Mouse (Mus musculus) kidney, postnatal 25 days (tissue): ENCODE data around the gene Bmp7.
A peak's percentile ranks its signal among the peaks of the same experiment; 100 is the strongest.

Source experiments
- DNase-seq, 2 experiments: peaks; one replicate each; pipeline ENCODE4 v3.0.0; 2021; ENCODE audit warnings: mixed read lengths in 2 of 2

The Bmp7 gene

GRCm38 (mm10) chr2:172905057-172905456 lies 35.1 kb downstream of the Bmp7 start:
- DNase-seq: no peak

- DNase-seq: no peak
Observed at GRCm38 (mm10) chr2:172904614-172905013, 35.5 kb downstream of the Bmp7 start.

- peak; percentile 58 to 86 for DNase-seq
Observed at GRCm38 (mm10) chr2:172903523-172903922, 36.6 kb downstream of the Bmp7 start.

- peak; percentile 86 to 95 for DNase-seq
Observed at GRCm38 (mm10) chr2:172900954-172901701, 39.0 kb downstream of the Bmp7 start.

- peak; percentile 60 to 85 for DNase-seq
Observed at GRCm38 (mm10) chr2:172889756-172890443, 50.2 kb downstream of the Bmp7 start.

GRCm38 (mm10) chr2:172889222-172889621 lies 50.9 kb downstream of the Bmp7 start:
- peak; percentile 46 to 56 for DNase-seq

- DNase-seq: no peak
Observed at GRCm38 (mm10) chr2:172888147-172888546, 52.0 kb downstream of the Bmp7 start.

- DNase-seq: no peak
Observed at GRCm38 (mm10) chr2:172885861-172886260, 54.3 kb downstream of the Bmp7 start.

- no peak for DNase-seq
Observed at GRCm38 (mm10) chr2:172884584-172884983, 55.5 kb downstream of the Bmp7 start.

GRCm38 (mm10) chr2:172875201-172875600 lies 64.9 kb downstream of the Bmp7 start:
- no peak for DNase-seq

- DNase-seq: no peak
Observed at GRCm38 (mm10) chr2:172866356-172866755, 73.8 kb downstream of the Bmp7 start.

- no peak for DNase-seq
Observed at GRCm38 (mm10) chr2:172865165-172865564, 75.0 kb downstream of the Bmp7 start.

- DNase-seq: no peak
Observed at GRCm38 (mm10) chr2:172864566-172864965, 75.6 kb downstream of the Bmp7 start.

- no peak for DNase-seq
Observed at GRCm38 (mm10) chr2:172863469-172863856, 76.7 kb downstream of the Bmp7 start.

GRCm38 (mm10) chr2:172862850-172863468 lies 77.2 kb downstream of the Bmp7 start:
- peak; percentile 53 to 78 for DNase-seq

- no peak for DNase-seq
Observed at GRCm38 (mm10) chr2:172862424-172862823, 77.7 kb downstream of the Bmp7 start.

- DNase-seq: no peak
Observed at GRCm38 (mm10) chr2:172861590-172861989, 78.5 kb downstream of the Bmp7 start.

- no peak for DNase-seq
Observed at GRCm38 (mm10) chr2:172860593-172860992, 79.5 kb downstream of the Bmp7 start.

- DNase-seq: no peak
Observed at GRCm38 (mm10) chr2:172860104-172860503, 80.0 kb downstream of the Bmp7 start.

- DNase-seq: no peak
Observed at GRCm38 (mm10) chr2:172857048-172857447, 83.1 kb downstream of the Bmp7 start.

GRCm38 (mm10) chr2:172856549-172856948 lies 83.6 kb downstream of the Bmp7 start:
- DNase-seq: peak in 1 of 2 experiments; percentile 45

- peak; percentile 50 to 60 for DNase-seq
Observed at GRCm38 (mm10) chr2:172854136-172854535, 86.0 kb downstream of the Bmp7 start.

- no peak for DNase-seq
Observed at GRCm38 (mm10) chr2:172851773-172852172, 88.3 kb downstream of the Bmp7 start.

- DNase-seq: peak in 1 of 2 experiments; percentile 42
Observed at GRCm38 (mm10) chr2:172848193-172848592, 91.9 kb downstream of the Bmp7 start.
